In the genomic region with DNA sequence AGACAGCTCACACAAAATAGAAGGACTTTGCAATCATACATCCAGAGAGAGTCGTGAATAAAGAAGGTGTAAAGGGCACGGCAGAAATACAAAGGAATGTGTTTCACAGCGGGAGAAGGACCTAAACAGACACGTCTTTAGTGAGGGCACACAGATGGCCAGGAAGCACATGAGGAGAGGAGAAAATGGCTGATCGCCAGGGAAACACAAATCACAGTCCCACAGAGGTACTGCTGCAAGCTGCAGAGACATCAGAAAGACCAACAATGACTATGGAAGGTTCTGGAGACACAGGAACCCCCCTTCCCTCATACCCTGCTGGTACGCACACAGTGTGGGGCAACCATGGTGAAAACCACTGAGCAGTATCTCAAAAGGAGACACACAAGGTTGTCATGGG, we compare ENCODE assay signal across 18 mouse cellular contexts. TPM values are rescaled to one million over a fixed set of nuclear protein-coding genes. Genes with fewer than 3 reads are reported as not detected.
"Had no signal": no experiment of that assay in that cellular context is flagged by ENCODE, and none has a peak within 500 bp of the region (broad histone marks: within the 10 kb centered on the region; RNA-seq: fewer than 3 reads in every experiment).

No protein-coding gene starts in this region.

- H3K9me3 ChIP-seq: limb, embryonic 12.5 days; liver, embryonic 13.5 days; lung, embryonic 15.5 days; megakaryocyte, embryonic 14.5 days; neural tube, embryonic 13.5 days had no signal

- H3K27ac ChIP-seq: kidney, postnatal 0 days; layer of hippocampus, adult 2 months; limb, embryonic 12.5 days; liver, embryonic 13.5 days; lung, embryonic 15.5 days; macrophage; neural tube, embryonic 13.5 days had no signal

- H3K4me1 ChIP-seq: liver, embryonic 13.5 days had no signal

- H3K27me3 ChIP-seq: neural tube, embryonic 13.5 days had no signal

- H3K9ac ChIP-seq: limb, embryonic 12.5 days; liver, embryonic 13.5 days; liver, postnatal 0 days; lung, embryonic 15.5 days; neural tube, embryonic 13.5 days had no signal

- DNase-seq: kidney, postnatal 4 days; liver; liver, embryonic 13.5 days; liver, postnatal 0 days; lung, postnatal 14 days; right cerebral cortex, adult 18-20 months; right cerebral cortex, postnatal 25 days; thymus, postnatal 36 days had no signal

- ATAC-seq: liver, postnatal 0 days; midbrain, embryonic 16.5 days had no signal

- H3K4me3 ChIP-seq: layer of hippocampus, adult 2 months; limb, embryonic 12.5 days; liver, embryonic 13.5 days; lung, embryonic 15.5 days; megakaryocyte, embryonic 14.5 days; neural tube, embryonic 13.5 days had no signal

- H3K36me3 ChIP-seq: limb, embryonic 12.5 days; liver, embryonic 13.5 days; lung, embryonic 15.5 days; neural tube, embryonic 13.5 days had no signal

- H3K4me2 ChIP-seq: limb, embryonic 12.5 days; liver, embryonic 13.5 days; lung, embryonic 15.5 days; midbrain, embryonic 11.5 days; neural tube, embryonic 13.5 days had no signal

RNA-seq across cellular contexts. Expression of a gene that starts 8.4 kb away (rescaled TPM):
- polyA plus RNA-seq: thymus, postnatal 0 days had no signal
